Mouse (Mus musculus): ENCODE results near the gene Nxnl1. TPM values are rescaled to one million over a fixed set of nuclear protein-coding genes. Genes with fewer than 3 reads are reported as not detected.
"Not testable (repeated sequence)": the region's sequence is repeated elsewhere in the genome, so short reads cannot be mapped to it uniquely, and the experiment has no call there.

Nxnl1 gene
- polyA plus RNA-seq, 1 experiment from 2014 or later = not detected

GRCm38 (mm10) chr8:71525226-71526050 is 41.0 kb downstream of the Nxnl1 start, which contains the start of gene Ccdc194:
Gene Ccdc194, minus strand, starts transcription at chr8:71525711.
- 5% methylated on average over 46 of the region's 46 CpGs for WGBS
- Histone ChIP-seq H3K27ac (no peak within 1 kb of the TSS), H3K4me2 (no peak within 1 kb of the TSS; the same call in 1 of the 2 replicates), H3K9me3 (replicated peaks) (no peaks in the 10 kb centered on the region), H3K4me1 (peaks cover 12% of the 10 kb centered on the region), H3K4me3 (0 out of 2 replicates have a peak within 1 kb of the TSS, but pooled peaks have one; percentile 2), H3K36me3 (ENCODE audit: poor library complexity, severe bottlenecking) (no peaks in the 10 kb centered on the region), H3K27me3 (peaks cover 65% of the 10 kb centered on the region), H3K9ac (peak within 1 kb of the TSS; percentile 43; the same call in 1 of the 2 replicates)
- no peak for ATAC-seq

- peaks cover 10% of the 10 kb centered on the region for H3K4me1 ChIP-seq
- H3K27ac ChIP-seq = no peak overlapping the region
- ATAC-seq = peak; percentile 81
- H3K9ac ChIP-seq = no peak overlapping the region
- H3K27me3 ChIP-seq = peaks cover 48% of the 10 kb centered on the region
- no peak overlapping the region for H3K4me3 ChIP-seq
- H3K36me3 ChIP-seq (ENCODE audit: poor library complexity, severe bottlenecking) = no peaks in the 10 kb centered on the region
- no peaks in the 10 kb centered on the region for H3K9me3 ChIP-seq (replicated peaks)
- H3K4me2 ChIP-seq = no peak overlapping the region
- WGBS = 2% methylated on average over 17 of the region's 17 CpGs
Measured at GRCm38 (mm10) chr8:71521634-71522033, 44.8 kb downstream of the Nxnl1 start.

- WGBS = 39% methylated on average over 9 of the region's 10 CpGs
- not testable (repeated sequence) for H3K9me3 ChIP-seq (replicated peaks); H3K4me3 ChIP-seq; H3K9ac ChIP-seq; H3K4me2 ChIP-seq; H3K36me3 ChIP-seq (ENCODE audit: poor library complexity, severe bottlenecking); H3K4me1 ChIP-seq; H3K27ac ChIP-seq
- H3K27me3 ChIP-seq = peaks cover 24% of the 10 kb centered on the region
- peak; percentile 44; the same call in 1 of the 2 replicates for ATAC-seq
Measured at GRCm38 (mm10) chr8:71519037-71519825, 47.2 kb downstream of the Nxnl1 start.

- 43% methylated on average over 6 of the region's 6 CpGs for WGBS
- no peak overlapping the region for H3K4me2 ChIP-seq
- no peaks in the 10 kb centered on the region for H3K36me3 ChIP-seq (ENCODE audit: poor library complexity, severe bottlenecking)
- no peak overlapping the region for H3K27ac ChIP-seq
- no peak for ATAC-seq
- no peak overlapping the region for H3K9ac ChIP-seq
- no peaks in the 10 kb centered on the region for H3K9me3 ChIP-seq (replicated peaks)
- H3K27me3 ChIP-seq = peaks cover 5% of the 10 kb centered on the region; the same call in 1 of the 2 replicates
- H3K4me3 ChIP-seq = no peak overlapping the region
- no peaks in the 10 kb centered on the region for H3K4me1 ChIP-seq
Measured at GRCm38 (mm10) chr8:71516786-71517185, 49.6 kb downstream of the Nxnl1 start.

- Histone ChIP-seq H3K4me3 (no peak overlapping the region), H3K4me1 (no peaks in the 10 kb centered on the region), H3K27ac (no peak overlapping the region), H3K4me2 (no peak overlapping the region), H3K9me3 (replicated peaks) (no peaks in the 10 kb centered on the region), H3K36me3 (ENCODE audit: poor library complexity, severe bottlenecking) (no peaks in the 10 kb centered on the region), H3K27me3 (peaks cover 18% of the 10 kb centered on the region), H3K9ac (no peak overlapping the region)
- 66% methylated on average over 5 of the region's 5 CpGs for WGBS
- no peak for ATAC-seq
Measured at GRCm38 (mm10) chr8:71515043-71515442, 51.4 kb downstream of the Nxnl1 start.

- 76% methylated on average over 14 of the region's 15 CpGs for WGBS
Measured at GRCm38 (mm10) chr8:71513018-71513754, 53.2 kb downstream of the Nxnl1 start.

GRCm38 (mm10) chr8:71511644-71512043 is 54.8 kb downstream of the Nxnl1 start, which contains the start of gene Plvap:
Gene Plvap, minus strand, starts transcription at chr8:71511752.
- Histone ChIP-seq H3K27me3 (peaks cover 51% of the 10 kb centered on the region), H3K36me3 (ENCODE audit: poor library complexity, severe bottlenecking) (no peaks in the 10 kb centered on the region), H3K4me1 (peaks cover 13% of the 10 kb centered on the region), H3K27ac (no peak within 1 kb of the TSS), H3K9me3 (replicated peaks) (no peaks in the 10 kb centered on the region), H3K4me3 (no peak within 1 kb of the TSS), H3K4me2 (no peak within 1 kb of the TSS), H3K9ac (no peak within 1 kb of the TSS)
- no peak for ATAC-seq
- 80% methylated on average over 14 of the region's 14 CpGs for WGBS

More at GRCm38 (mm10) chr8:71513018-71513754, 53.2 kb downstream of the Nxnl1 start:
- Histone ChIP-seq H3K9me3 (replicated peaks) (no peaks in the 10 kb centered on the region), H3K4me3 (no peak overlapping the region), H3K4me2 (no peak overlapping the region), H3K4me1 (peaks cover 2% of the 10 kb centered on the region; the same call in 1 of the 2 replicates), H3K27ac (no peak overlapping the region), H3K9ac (no peak overlapping the region), H3K36me3 (ENCODE audit: poor library complexity, severe bottlenecking) (no peaks in the 10 kb centered on the region), H3K27me3 (peaks cover 36% of the 10 kb centered on the region)
- ATAC-seq = no peak

Other genes starting within 250 kb of the Nxnl1 start
- 95.8 and 99.4 TPM in 2 replicates for gene Use1, start 199.8 kb downstream of the Nxnl1 start, polyA plus RNA-seq (2015; fragmentation: Nextera tagmentation; extraction: Ambion mirVana)
- 3.6 and 4.5 TPM in 2 replicates for gene Ocel1, start 195.3 kb downstream of the Nxnl1 start, polyA plus RNA-seq (2015; fragmentation: Nextera tagmentation; extraction: Ambion mirVana)
- gene Nr2f6, start 184.6 kb downstream of the Nxnl1 start, polyA plus RNA-seq (2015; fragmentation: Nextera tagmentation; extraction: Ambion mirVana) = 11.6 and 12.9 TPM in 2 replicates
- gene Ushbp1, start 170.8 kb downstream of the Nxnl1 start, polyA plus RNA-seq (2015; fragmentation: Nextera tagmentation; extraction: Ambion mirVana) = 3.7 and 4.2 TPM in 2 replicates
- 99.2 and 101 TPM in 2 replicates for gene Babam1, start 169.7 kb downstream of the Nxnl1 start, polyA plus RNA-seq (2015; fragmentation: Nextera tagmentation; extraction: Ambion mirVana)
- 30.9 and 32.3 TPM in 2 replicates for gene Ankle1, start 160.6 kb downstream of the Nxnl1 start, polyA plus RNA-seq (2015; fragmentation: Nextera tagmentation; extraction: Ambion mirVana)
- gene Abhd8, start 102.9 kb downstream of the Nxnl1 start, polyA plus RNA-seq (2015; fragmentation: Nextera tagmentation; extraction: Ambion mirVana) = 93.9 and 95.7 TPM in 2 replicates
- 212 and 245 TPM in 2 replicates for gene Mrpl34, start 101.6 kb downstream of the Nxnl1 start, polyA plus RNA-seq (2015; fragmentation: Nextera tagmentation; extraction: Ambion mirVana)
- gene Dda1, start 97.4 kb downstream of the Nxnl1 start, polyA plus RNA-seq (2015; fragmentation: Nextera tagmentation; extraction: Ambion mirVana) = 185 and 193 TPM in 2 replicates
- 4.0 and 4.5 TPM in 2 replicates for gene Ano8, start 80.6 kb downstream of the Nxnl1 start, polyA plus RNA-seq (2015; fragmentation: Nextera tagmentation; extraction: Ambion mirVana)
- gene Gtpbp3, start 78.5 kb downstream of the Nxnl1 start, polyA plus RNA-seq (2015; fragmentation: Nextera tagmentation; extraction: Ambion mirVana) = 13.4 TPM in 2 replicates
- gene Plvap, start 54.8 kb downstream of the Nxnl1 start, polyA plus RNA-seq (2015; fragmentation: Nextera tagmentation; extraction: Ambion mirVana) = 13.6 and 14.0 TPM in 2 replicates
- gene Ccdc194, start 40.9 kb downstream of the Nxnl1 start, polyA plus RNA-seq (2015; fragmentation: Nextera tagmentation; extraction: Ambion mirVana) = 0.09 and 0.13 TPM in 2 replicates
- gene Bst2, start 29.1 kb downstream of the Nxnl1 start, polyA plus RNA-seq (2015; fragmentation: Nextera tagmentation; extraction: Ambion mirVana) = 7.6 and 8.3 TPM in 2 replicates
- gene Mvb12a, start 23.7 kb downstream of the Nxnl1 start, polyA plus RNA-seq (2015; fragmentation: Nextera tagmentation; extraction: Ambion mirVana) = 52.9 and 55.3 TPM in 2 replicates
- not detected in 2 replicates for gene Tmem221, start 7.7 kb downstream of the Nxnl1 start, polyA plus RNA-seq (2015; fragmentation: Nextera tagmentation; extraction: Ambion mirVana)
- gene Slc27a1, start 2.3 kb upstream of the Nxnl1 start, polyA plus RNA-seq (2015; fragmentation: Nextera tagmentation; extraction: Ambion mirVana) = 59.9 and 61.0 TPM in 2 replicates
- 201 and 206 TPM in 2 replicates for gene Pgls, start 25.6 kb upstream of the Nxnl1 start, polyA plus RNA-seq (2015; fragmentation: Nextera tagmentation; extraction: Ambion mirVana)
- gene Fam129c, start 31.0 kb upstream of the Nxnl1 start, polyA plus RNA-seq (2015; fragmentation: Nextera tagmentation; extraction: Ambion mirVana) = 5.1 and 6.2 TPM in 2 replicates
- 37.5 and 39.9 TPM in 2 replicates for gene Colgalt1, start 44.4 kb upstream of the Nxnl1 start, polyA plus RNA-seq (2015; fragmentation: Nextera tagmentation; extraction: Ambion mirVana)
- 13.0 and 15.8 TPM in 2 replicates for gene Unc13a, start 105.2 kb upstream of the Nxnl1 start, polyA plus RNA-seq (2015; fragmentation: Nextera tagmentation; extraction: Ambion mirVana)
- 1.6 and 1.7 TPM in 2 replicates for gene Jak3, start 109.7 kb upstream of the Nxnl1 start, polyA plus RNA-seq (2015; fragmentation: Nextera tagmentation; extraction: Ambion mirVana)
- 0.47 TPM in 1 of 2 replicates, not detected in the other for gene Insl3, start 122.6 kb upstream of the Nxnl1 start, polyA plus RNA-seq (2015; fragmentation: Nextera tagmentation; extraction: Ambion mirVana)
- gene B3gnt3, start 135.2 kb upstream of the Nxnl1 start, polyA plus RNA-seq (2015; fragmentation: Nextera tagmentation; extraction: Ambion mirVana) = 0.33 and 0.44 TPM in 2 replicates
- 39.6 and 47.2 TPM in 2 replicates for gene Fcho1, start 159.1 kb upstream of the Nxnl1 start, polyA plus RNA-seq (2015; fragmentation: Nextera tagmentation; extraction: Ambion mirVana)

All from forebrain, embryonic 13.5 days (tissue).